Mouse (Mus musculus): ENCODE measurements at regions not wholly inside any gene's neighbourhood (a gene's known extent, or its start where the extent isn't known, plus 50 kb on each side); places are given as distances from the start of the nearest gene placed in this dataset.

DNA sequence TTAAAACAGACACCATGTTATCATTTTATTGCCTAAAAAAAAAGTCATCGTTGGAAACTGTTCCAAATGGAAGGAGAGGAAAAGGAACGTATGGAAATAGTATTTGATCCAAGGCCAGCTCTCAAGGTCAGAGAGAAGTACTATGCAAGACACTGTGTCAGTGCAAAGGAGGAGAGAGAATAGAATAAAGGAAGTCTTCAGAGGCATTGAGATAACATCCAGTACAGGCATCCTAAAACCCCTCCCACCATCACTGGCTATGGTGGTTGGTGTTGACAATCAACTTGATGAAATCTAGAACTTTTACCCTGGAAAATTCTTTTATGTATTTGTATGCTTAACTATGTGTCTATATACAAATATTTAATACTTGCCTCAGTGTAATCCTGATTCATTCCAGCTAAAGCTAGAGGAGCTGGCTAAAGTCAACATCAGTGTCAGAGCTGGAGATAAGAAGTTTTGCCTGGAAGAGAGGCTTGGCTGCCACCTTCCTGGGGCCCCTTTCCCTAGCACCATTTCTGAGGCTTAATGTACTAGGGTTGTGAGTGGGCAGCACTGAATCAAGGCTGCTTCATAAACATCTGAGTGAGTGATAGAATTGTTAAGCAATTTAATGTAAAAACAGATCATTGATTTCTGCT is 104.1 kb upstream of the Tmtc1 start:
- intact Hi-C loops (cut with DNase I) = no loop called here

GRCm38 (mm10) chr6:148543047-148543446 is 98.9 kb upstream of the Tmtc1 start:
- intact Hi-C loops (cut with DNase I) = no loop called here

- intact Hi-C loops (cut with DNase I) = no loop called here
Observed at GRCm38 (mm10) chr6:148541981-148542380, 97.8 kb upstream of the Tmtc1 start.

GRCm38 (mm10) chr6:148539207-148539960 is 95.2 kb upstream of the Tmtc1 start:
- intact Hi-C loops (cut with DNase I) = no loop called here

GRCm38 (mm10) chr6:148534364-148534763 is 90.2 kb upstream of the Tmtc1 start:
- intact Hi-C loops (cut with DNase I) = no loop called here

- intact Hi-C loops (cut with DNase I) = no loop called here
Observed at GRCm38 (mm10) chr6:148531068-148531467, 86.9 kb upstream of the Tmtc1 start.

GRCm38 (mm10) chr6:148528611-148529010 is 84.4 kb upstream of the Tmtc1 start:
- intact Hi-C loops (cut with DNase I) = no loop called here

- intact Hi-C loops (cut with DNase I) = no loop called here
Observed at GRCm38 (mm10) chr6:148522893-148523292, 78.7 kb upstream of the Tmtc1 start.

DNA sequence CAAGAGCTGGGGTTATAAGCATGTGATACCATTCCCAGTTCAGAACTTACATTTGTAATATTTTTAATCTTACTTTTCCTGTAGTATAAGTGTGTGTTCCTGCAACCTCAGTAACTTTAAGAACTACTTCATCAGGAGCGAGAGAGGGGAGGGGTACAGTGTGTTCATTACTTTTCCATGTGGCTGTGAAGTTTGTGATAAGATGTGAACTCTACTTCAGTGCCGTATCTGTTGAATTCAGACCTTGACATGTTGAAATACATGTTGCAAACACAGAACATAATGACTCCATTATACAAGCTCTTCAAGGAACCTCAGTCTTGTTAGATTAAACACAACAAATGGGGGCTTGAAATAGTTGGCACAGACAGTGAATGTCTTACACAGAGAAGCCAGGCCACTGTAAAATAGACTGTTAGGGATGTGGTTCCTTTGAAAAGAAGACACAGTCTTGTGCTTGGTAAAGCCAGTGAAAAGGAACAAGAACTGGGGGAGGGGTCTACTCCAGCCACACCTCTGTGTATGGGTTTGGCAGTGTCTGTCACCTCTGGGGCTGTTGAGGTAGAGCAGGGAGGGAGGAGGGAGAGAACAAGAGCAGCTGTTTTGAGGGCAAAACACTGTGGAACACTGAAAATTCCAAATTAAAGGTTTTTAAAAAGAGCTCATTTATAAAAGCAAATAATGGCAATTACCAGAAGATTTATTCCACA is 73.5 kb upstream of the Tmtc1 start:
- intact Hi-C loops (cut with DNase I) = no loop called here

DNA sequence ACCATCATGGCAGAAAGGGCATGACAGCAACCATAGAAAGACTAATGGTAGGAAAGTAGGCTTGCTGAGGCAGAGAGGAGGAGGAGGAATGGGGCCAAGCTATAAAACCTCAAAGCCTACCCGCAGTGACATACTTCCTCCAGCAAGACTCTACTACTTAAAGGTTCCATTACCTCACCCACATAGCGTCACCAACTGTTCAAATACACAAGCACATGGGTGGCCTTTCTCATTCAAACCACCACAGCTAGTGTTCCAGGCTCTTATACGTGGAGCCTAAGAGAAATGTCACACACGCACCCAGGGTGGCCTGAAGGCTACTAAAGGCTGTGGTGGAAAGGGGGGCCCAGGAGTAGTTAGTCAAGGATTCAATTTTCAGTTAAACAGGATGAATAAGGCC is 72.5 kb upstream of the Tmtc1 start:
- intact Hi-C loops (cut with DNase I) = no loop called here

- intact Hi-C loops (cut with DNase I) = no loop called here
Observed at GRCm38 (mm10) chr6:148515105-148515504, 70.9 kb upstream of the Tmtc1 start.

DNA sequence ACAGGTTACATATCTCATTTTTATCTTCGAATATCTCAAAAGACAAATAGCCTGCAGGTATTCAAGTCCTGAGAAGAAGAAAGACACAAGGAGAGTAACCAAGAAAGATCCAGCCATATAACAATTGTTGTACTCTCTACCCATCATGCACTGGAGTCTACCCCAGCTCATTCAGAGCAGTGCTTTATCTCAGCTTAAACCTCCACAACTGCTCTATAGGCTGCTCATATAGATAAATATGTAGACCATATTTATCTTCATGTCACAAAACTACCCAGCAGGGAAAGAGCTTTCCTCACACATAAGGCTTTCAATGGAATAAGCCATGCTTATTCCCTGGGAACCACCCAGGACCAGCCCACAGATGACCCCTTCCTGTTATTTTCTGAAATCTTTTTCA is 70.5 kb upstream of the Tmtc1 start:
- intact Hi-C loops (cut with DNase I) = no loop called here

DNA sequence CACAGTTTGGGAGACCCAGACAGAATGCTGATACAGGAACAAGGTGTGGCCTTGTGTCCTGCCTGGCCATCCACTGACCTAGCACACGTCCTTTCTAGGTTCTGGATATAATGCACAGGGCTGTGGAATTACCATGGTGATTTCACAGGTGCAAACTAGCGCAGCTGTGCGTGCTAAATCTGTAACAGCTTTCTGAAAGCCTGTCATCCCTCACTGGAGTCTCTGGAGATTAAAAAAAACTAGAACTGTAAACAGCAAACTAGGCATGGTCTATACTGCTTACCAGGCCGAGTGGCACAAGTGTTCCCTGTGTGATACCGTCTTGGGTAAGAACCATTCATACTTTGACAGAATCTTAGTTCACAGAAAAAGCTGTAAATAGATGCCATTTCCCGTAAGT is 69.9 kb upstream of the Tmtc1 start:
- intact Hi-C loops (cut with DNase I) = no loop called here

DNA sequence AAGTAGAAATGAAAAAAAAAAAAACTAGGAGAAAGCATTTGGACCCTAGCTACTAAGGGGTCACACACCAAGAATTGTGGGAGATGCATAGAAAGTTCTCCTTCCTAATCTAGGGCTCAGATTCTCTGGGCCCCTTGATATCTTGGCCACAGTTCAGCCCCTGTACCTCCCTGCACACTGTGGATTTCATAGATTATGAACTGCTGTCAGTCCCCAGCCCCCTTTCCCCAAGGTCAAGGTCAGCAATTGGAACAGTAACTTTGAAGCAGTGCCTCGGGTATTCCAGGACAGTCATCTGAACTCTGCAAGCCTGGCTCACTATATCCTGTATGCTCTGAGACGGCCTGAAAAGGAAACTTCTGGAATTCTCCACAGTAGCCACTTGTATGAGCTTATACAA is 68.9 kb upstream of the Tmtc1 start:
- intact Hi-C loops (cut with DNase I) = no loop called here

DNA sequence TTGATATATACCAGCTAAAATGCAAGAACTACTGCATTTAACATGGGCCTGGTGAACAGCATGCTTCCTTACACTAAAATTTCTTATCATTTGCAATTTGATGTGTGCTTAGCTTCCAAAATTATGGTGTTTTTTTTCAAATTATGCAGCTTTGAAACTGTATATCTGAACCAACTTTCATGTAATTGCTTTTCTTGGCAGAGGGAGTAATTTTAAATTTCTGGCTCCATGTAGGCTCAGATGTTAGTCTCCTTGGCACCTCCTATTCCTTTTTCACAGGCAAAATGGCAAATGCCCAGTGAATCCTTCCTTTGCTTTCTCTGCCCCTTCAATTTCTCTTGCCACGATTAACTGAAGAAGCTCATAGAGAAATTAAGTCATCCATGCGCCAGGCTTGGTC is 61.1 kb upstream of the Tmtc1 start:
- intact Hi-C loops (cut with DNase I) = no loop called here

DNA sequence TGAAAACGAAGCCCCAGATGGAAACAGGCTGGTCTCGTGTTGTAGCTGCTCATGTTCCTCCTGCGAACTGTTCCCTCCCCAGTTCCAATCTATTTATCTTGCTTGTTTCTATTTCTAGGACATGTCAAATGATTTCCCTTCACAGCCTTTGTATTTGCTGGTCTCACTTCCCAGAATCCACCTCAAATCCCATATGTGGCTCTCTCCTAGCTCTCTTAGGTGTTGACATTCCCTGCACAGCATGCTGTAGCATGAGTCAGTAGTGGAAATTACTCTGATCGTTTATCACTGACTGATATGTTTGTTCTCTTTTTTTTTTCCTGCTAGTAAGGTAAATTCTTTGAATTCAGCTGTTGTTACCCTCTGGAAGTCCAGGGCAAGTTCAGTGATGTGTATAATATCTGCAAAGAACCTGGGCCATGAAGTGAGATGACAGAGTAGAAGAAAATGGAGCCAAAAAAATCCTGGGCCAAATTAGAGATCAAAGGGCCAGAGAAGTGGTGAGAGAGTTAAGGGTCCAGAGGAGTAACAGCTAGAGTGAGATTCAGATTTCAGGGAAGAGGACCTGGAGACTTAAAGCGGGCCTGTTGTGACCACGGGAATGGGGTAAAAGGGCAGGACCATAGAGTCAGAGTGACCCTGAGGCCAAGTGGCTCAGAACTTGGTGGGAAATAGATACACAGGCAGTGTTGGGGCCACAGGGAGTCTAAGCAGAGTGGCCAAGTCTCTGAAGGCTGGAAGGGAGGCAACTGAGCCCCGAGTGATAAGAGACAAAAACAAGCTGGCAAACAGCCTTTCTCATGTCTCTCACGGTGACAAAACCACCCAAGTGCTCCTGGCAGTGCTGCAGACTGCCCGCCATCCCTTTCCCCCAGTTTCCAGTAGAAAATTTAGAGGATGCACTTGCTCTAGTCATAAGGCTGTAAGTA is 56.3 kb upstream of the Tmtc1 start:
- intact Hi-C loops (cut with DNase I) = no loop called here
